22 mouse cellular contexts compared by ENCODE assay signal in genomic region chr14:100883115-100883514, GRCm38 (mm10).
DNase-seq lines count a peak whose midpoint lies in the region; ATAC-seq lines count a peak whose summit lies in the region.
"Had no signal": no experiment of that assay in that cellular context is flagged by ENCODE, and none has a peak within 500 bp of the region (broad histone marks: within the 10 kb centered on the region; RNA-seq: fewer than 3 reads in every experiment).

No protein-coding gene starts in this region.

- H3K4me1 ChIP-seq in intestine, embryonic 16.5 days (ENCODE audit: control insufficient read depth, insufficient read depth, low read length), result no peaks in the 10 kb centered on the region
- H3K4me1 ChIP-seq in neural tube, embryonic 15.5 days, result no peaks in the 10 kb centered on the region
- H3K4me1 ChIP-seq: embryonic facial prominence, embryonic 13.5 days; embryonic facial prominence, embryonic 15.5 days; forebrain, embryonic 10.5 days; forebrain, embryonic 12.5 days had no signal

- H3K9ac ChIP-seq in intestine, embryonic 16.5 days (ENCODE audit: low read depth, low read length), result no peak overlapping the region
- H3K9ac ChIP-seq in neural tube, embryonic 15.5 days (replicated peaks), result no peak overlapping the region
- H3K9ac ChIP-seq: embryonic facial prominence, embryonic 13.5 days; embryonic facial prominence, embryonic 15.5 days; forebrain, embryonic 12.5 days had no signal

- no peak overlapping the region for H3K27ac ChIP-seq in intestine, embryonic 16.5 days (ENCODE audit: low read length)
- H3K27ac ChIP-seq in neural tube, embryonic 15.5 days (replicated peaks), result no peak overlapping the region
- H3K27ac ChIP-seq: embryonic facial prominence, embryonic 13.5 days; embryonic facial prominence, embryonic 15.5 days; forebrain, embryonic 10.5 days; forebrain, embryonic 12.5 days had no signal

- no peaks in the 10 kb centered on the region for H3K27me3 ChIP-seq in intestine, embryonic 16.5 days (replicated peaks; ENCODE audit: control insufficient read depth, insufficient read depth, low read length)
- no peaks in the 10 kb centered on the region for H3K27me3 ChIP-seq in neural tube, embryonic 15.5 days (replicated peaks)
- H3K27me3 ChIP-seq: embryonic facial prominence, embryonic 13.5 days; embryonic facial prominence, embryonic 15.5 days; forebrain, embryonic 12.5 days had no signal

- no peaks in the 10 kb centered on the region for H3K9me3 ChIP-seq in intestine, embryonic 16.5 days (ENCODE audit: control insufficient read depth, low read length)
- H3K9me3 ChIP-seq in neural tube, embryonic 15.5 days (replicated peaks), result no peaks in the 10 kb centered on the region
- H3K9me3 ChIP-seq: embryonic facial prominence, embryonic 13.5 days; embryonic facial prominence, embryonic 15.5 days; forebrain, embryonic 10.5 days; forebrain, embryonic 12.5 days had no signal

- DNase-seq in MEL-GATA-1-ER (ENCODE audit: extremely low read depth, low read depth), result peak; percentile 16
- DNase-seq in kidney, adult 9 months, result no peak
- DNase-seq: adrenal gland, adult 2 months; adrenal gland, postnatal 10 days; adrenal gland, postnatal 25 days; cerebellum, adult 11-12 months; cerebellum, adult 2 months; cerebellum, adult 9-10 months; cerebellum, postnatal 10 days; cerebellum, postnatal 25 days; embryo, embryonic 11 days had no signal

- WGBS in intestine, embryonic 16.5 days, result 58% methylated on average over 1 of the region's 1 CpGs
- WGBS in neural tube, embryonic 15.5 days, result 67% methylated on average over 1 of the region's 1 CpGs

- H3K4me3 ChIP-seq in intestine, embryonic 16.5 days (ENCODE audit: low read length), result no peak overlapping the region
- no peak overlapping the region for H3K4me3 ChIP-seq in neural tube, embryonic 15.5 days (replicated peaks)
- H3K4me3 ChIP-seq: embryonic facial prominence, embryonic 13.5 days; embryonic facial prominence, embryonic 15.5 days; erythroblast, embryonic 14.5 days; forebrain, embryonic 10.5 days; forebrain, embryonic 12.5 days had no signal

- peak; percentile 68 to 69; a peak in 3 of 4 replicates for ATAC-seq in hematopoietic stem cell, adult 5-6 weeks (replicated peaks in 1 of 2; ENCODE audit: insufficient read depth in 1 of 2, low FRiP score in 2 of 2, low TSS enrichment in 1 of 2, low read depth in 1 of 2, poor library complexity in 2 of 2, severe bottlenecking in 2 of 2)
- no peak for ATAC-seq in intestine, embryonic 16.5 days
- no peak for ATAC-seq in neural tube, embryonic 15.5 days (ENCODE audit: low FRiP score)
- ATAC-seq: forebrain, embryonic 14.5 days; forebrain, embryonic 16.5 days had no signal

- no peak overlapping the region for H3K4me2 ChIP-seq in intestine, embryonic 16.5 days (ENCODE audit: low read depth, low read length)
- no peak overlapping the region for H3K4me2 ChIP-seq in neural tube, embryonic 15.5 days
- H3K4me2 ChIP-seq: embryonic facial prominence, embryonic 13.5 days; embryonic facial prominence, embryonic 15.5 days; forebrain, embryonic 12.5 days had no signal

- H3K36me3 ChIP-seq in intestine, embryonic 16.5 days (ENCODE audit: control insufficient read depth, insufficient read depth, low read length), result no peaks in the 10 kb centered on the region
- no peaks in the 10 kb centered on the region for H3K36me3 ChIP-seq in neural tube, embryonic 15.5 days
- H3K36me3 ChIP-seq: embryonic facial prominence, embryonic 13.5 days; embryonic facial prominence, embryonic 15.5 days; forebrain, embryonic 10.5 days; forebrain, embryonic 12.5 days; G1E had no signal

Comparison
In these comparisons a context has a peak if more than half of its experiments do, and no peak if none do; other contexts are left out.
1. ATAC-seq: peak in hematopoietic stem cell, adult 5-6 weeks (2 of 2); none in intestine, embryonic 16.5 days (single experiment) and neural tube, embryonic 15.5 days (single experiment).